Mouse (Mus musculus) urinary bladder, postnatal 10 days (tissue): ENCODE measurements at regions not wholly inside any gene's neighbourhood (a gene's known extent, or its start where the extent isn't known, plus 50 kb on each side); places are given as distances from the start of the nearest gene placed in this dataset.

Experiments used
- DNase-seq: peaks from one replicate; pipeline ENCODE4 v3.0.0; 2022; ENCODE audit warnings: low spot score

DNA sequence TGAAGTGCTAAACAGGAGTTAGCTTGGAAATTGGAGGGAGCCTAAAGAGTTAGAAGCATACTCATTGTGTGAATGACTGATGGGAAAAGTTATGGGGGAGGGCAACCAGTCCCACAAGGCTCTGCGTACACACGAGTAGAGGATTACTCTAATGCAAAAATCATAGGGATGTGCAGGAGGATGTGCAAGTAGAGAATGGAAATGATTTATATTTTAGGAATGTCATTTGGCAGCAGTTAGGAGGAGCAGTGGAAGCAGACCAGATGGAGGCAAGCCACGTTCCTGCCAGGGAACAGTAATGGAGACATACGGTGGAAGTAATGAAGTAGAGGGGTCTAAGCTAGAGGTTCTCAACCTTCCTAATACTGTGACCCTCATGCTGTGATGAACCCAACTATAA, 194.1 kb upstream of the Arhgap24 start:
- no peak for DNase-seq

DNA sequence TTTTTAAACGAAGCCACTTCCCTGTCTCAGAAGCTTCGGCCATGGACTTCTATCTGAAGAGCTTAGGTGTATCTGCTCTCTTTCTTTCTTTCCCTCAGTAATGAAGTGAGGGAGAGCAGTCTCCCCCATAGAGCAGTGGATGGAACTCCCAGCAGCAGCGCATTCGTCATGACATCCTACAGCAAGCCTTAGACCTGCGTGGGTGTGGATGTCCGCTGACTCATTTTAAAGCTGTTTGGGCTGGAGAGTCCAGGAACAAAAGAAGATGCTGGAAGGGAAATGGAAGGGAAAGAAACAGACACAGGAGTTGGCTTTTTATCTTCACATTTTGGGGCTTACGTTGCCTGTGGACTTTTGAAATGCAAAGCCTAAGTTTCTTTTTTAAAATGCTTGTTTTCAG, 190.3 kb upstream of the Arhgap24 start:
- no peak for DNase-seq

DNA sequence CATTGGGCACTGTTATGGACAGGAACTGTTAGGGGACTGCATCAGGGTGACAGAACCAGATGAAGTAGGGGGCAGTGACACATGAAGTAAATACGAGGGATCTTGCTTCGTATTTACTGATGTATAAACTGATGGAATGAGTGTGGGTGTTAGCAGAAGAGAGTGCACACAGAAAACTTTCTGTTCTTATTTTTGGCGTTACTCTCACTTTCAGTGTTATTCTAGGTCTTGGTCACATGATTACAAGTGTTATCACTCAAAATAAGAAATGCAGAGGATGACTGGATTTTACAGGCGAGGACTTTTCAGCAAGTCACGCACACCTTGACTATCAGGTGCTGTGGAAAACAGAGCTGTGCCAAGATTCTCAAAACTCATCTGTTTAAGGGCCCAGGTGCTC, 185.6 kb upstream of the Arhgap24 start:
- no peak for DNase-seq

DNA sequence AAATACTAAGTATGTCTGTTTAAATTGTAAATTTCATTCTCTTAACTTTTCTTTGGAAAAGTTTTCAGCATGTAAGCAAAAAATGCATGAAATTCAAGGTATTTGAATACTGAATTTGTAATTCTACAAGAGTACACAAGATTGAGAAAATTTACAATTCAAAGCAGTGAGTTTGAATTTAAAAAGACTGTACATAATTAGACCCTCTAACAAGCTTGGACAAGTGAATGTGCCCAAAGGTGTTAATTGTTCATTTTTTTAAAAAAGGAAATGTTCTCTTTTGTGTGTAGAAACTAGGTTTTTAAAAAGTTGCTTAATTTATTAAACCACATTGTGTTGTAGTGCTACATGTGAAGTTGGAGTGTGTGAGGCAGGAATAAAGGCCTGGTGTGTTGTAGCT, 174.9 kb upstream of the Arhgap24 start:
- DNase-seq = no peak

DNA sequence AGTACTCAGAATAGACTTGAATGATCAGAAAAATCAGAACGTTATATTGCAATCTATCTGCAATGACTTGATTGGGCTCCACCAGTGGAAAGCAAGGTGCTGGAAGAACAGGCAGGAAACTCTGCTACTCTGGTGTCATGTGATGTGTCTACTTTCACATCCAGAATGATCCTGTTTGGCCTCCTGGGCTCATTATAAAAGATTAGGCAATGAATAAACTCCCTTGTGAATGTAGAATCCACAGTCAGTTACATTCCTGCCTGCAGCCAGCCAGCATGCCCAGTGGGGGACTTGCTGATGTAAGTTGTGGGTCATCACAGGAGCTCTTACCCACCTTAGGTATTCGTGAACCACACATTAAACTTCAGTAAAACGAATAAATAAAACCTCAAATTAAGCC, 174.5 kb upstream of the Arhgap24 start:
- DNase-seq = no peak

DNA sequence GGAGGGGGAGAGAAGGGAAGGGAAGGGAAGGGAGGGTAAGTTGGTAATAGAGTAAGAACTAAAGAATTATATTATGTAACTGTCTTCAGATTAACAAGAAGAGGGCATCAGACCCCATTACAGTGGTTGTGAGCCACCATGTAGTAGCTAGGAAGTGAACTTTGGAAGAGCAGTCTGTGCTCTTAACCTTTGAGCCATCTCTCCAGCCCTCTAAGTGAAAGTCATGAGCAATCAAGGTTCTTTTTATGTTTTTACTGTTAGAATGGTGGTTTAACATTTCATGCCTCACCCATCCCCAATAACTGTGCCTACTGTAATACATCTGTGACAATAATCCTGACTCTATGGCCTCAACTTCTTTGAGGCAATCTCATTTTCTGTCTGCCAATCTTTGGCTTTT, 169.6 kb upstream of the Arhgap24 start:
- no peak for DNase-seq

DNA sequence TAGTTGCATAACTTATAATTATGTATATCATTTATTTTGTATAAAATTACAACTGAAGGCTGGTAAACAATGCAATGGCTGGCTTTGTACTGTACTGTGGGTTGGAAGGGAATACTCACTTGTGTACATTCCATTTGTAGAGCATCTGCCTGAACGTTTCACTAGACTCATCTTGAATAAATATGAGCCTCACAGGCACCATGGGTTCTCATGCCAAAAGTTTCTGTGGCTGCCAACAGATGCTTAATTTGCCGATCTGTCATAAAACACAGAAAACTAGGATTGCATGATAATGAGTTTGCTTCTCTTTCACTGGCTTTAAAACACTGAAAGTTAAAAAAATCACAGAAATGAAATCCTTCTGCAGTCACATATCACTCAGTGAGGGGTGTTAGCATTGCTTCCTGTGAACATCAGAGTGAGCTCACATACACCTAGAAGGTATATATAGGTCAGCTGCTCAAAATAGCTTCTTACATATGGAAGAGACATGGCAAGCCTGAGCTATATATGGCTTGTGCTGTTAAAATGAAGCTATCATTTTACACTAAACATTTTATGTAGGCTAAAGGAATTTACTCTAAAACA, 152.9 kb upstream of the Arhgap24 start:
- DNase-seq = no peak

DNA sequence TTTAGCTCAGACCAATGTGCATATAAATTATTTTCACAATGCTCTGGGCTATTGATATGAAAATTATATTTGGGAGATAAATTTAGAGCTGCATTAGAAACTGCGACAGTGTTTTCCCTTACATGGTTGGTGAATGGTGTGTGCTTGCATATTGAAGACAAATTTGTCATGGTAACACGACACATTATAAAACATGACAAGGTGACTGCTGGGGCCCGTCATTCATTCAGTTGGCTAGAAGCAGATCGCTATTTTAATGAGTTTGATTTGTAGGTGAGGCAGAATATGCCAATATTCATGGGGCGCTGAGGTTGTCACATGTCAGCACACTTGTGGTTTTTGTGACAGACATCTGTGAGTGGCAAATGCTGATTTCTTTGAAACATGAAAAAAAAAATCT, 147.3 kb upstream of the Arhgap24 start:
- no peak for DNase-seq

DNA sequence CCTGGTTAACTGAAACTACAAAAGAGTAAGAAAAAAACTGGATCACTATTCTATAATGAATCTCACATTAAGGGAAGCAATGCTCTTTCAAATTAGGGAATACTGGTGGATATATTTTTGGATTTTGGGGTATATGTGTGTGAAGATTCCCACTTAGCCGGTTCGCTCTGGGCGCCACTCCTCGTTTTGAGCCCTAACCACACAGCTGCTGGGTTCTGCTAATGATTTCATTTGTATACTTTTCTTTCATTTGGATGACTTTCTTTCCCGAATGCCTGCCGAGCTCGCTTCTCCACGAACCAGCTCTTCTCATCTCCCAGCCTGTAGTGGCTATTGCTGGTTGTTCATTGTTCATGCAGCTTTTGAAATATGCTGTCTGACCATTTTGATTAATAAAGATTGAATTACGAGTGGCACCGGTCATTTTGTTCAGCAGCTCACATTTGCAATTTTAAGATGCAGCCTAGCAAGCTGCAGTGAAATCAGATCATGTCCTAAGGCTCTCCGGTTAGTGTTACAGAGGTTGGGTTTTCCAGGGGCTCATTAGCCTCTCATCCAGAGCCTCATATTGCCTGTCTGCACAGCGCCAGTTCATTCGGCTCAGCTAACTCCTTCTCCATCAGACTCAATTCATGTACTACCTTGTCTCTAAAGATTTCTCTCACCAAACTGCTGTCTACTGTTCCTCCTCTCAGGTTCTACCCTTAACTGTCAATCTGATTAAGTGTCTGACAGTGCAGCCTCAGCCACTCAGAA, 146.6 kb upstream of the Arhgap24 start:
- DNase-seq = no peak

DNA sequence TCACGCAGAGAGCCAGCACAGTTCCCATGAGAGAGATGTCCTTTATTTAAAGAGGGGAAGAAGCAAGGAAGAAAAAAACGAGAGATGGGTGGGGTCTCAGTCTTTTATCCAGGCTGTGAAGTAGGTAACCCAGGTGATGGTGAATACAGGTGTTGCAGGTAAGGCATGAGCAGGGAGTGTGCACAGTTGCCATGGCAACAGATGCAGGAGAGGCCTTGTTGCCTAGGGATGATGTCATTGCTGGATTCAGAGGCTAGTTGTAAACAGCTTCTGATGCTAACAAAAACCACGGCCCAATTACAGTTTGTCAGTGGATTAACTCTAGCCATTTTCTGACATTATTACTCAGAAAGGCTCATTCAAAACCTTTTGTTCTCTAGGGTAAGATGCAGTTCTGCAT, 114.7 kb upstream of the Arhgap24 start:
- DNase-seq = no peak

DNA sequence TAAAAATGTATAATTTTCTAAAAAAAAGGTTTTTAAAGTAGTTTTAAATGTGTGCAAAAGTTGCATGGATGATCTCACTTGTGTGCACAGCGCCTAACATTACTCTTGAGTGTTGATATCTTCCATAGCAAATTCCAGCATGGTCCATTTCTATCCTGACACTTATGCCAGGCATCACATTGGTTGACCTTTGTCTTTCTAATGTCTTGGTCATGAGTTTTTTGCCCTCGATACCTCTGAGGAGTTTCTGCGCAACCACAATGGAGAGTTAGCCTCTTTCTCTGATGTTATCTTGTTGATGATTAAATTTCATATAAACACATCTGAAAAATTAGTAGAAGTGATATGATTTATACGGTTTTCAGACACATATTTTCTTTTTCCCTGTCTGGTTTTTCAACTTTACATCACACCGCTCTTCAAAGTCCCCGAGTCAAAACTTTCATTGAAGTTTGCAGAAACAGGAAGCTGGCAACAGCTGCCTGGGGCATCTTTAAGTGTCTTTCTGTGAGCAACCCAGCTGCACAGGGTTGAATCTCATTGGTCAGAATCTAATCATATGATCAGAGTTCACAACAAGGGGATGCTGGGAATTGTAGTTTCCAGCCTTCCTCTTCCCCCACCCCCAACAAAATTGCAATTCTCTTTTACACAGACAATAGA, 107.8 kb upstream of the Arhgap24 start:
- no peak for DNase-seq

DNA sequence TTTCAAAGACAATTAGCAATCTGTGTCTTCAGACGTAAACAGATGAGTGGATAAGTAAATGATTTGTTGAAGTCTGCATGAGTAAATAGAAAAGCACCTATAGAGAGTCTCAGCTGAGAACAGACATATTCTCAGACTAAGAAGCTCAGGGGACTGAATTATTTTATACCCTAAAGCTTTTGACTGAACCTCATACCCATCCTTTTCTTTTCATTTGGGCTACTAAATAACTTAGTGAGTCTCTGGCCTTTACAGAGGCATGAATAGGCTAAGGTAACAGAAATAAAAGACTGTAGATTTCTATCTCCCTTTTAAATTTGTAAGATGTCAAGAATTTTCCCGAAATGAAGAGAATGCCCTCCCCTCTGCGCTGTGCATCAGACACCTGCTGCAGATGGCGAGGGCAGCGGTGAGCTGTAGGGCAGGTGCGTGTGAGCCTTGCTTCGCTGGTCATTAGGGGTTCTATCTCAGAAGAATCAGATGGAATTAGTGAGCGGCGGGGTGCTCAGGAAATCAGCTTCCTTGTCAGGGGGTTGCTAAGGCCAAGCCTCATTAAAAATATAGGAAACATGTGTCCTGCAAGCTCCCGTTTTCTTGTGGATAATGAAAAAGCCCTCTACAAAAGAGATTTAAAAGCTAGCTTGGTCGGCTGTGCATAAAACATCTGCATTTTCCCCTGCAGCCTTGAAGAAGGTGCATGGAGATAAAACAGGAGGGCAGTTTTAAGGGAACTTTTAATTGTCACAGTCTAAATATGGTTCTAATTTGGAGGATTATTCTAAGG, 107.0 kb upstream of the Arhgap24 start:
- DNase-seq = no peak

DNA sequence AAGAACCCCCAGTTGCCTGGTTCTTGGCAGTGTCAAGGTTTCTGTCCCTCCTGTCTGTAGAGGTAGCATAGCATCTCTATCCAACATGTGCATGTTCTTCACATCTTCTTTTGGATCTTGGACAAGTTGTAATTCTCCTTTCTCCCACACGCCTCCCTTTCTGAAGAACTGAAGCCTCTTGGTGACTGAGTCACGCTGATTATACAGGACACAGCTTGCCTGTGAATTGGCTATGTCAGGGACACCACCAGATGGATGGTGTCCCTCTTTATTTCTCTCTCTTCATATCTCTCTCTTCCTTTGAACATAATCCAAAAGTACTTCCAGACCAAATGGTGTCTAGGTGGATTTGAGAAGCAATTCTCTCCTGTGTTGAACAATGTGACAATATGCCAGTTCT, 105.9 kb upstream of the Arhgap24 start:
- no peak for DNase-seq

DNA sequence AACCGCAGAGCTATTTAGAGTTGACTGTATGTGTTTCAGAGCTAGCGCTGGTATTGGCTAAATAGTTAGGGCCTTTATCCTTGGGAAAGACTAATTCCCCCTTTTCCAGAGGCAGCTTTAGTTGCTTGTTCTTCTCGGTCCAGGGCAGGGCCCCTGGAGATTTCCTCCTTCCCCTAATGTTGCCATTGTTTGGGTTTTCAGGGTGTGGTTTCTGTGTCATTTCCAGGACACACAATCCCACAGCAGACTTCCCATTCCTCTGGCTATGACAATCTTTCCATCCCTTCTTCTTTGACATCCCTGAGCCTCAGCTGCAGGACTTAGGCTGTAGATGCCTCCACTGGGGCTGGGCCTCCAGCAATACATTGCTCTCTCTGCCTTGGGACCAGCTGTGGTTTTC, 87.2 kb upstream of the Arhgap24 start:
- DNase-seq = no peak

DNA sequence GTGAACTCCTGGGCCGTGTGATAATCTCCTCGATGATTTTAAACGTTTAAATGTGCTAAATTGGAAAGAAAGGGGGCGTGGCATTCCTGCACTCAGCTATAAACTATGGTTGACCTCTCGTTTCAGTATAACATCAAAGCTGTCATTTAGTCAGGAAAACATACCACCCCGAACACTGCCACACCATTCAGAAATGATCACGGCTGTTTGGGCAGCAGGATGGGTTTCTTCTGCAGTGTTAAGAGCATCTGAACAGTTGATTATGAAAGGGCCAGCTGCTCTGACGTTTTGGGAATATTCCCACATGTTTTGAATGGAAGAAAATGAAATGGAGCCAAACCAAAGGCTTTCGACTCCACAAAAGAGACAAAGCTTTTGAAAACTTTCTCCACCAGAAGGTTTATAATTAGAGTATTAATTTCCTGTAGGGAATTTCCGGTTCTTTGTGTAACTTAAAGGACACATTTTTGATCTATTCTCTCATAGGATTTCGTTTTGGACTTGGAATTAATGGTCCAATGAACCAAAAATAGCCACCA, 85.5 kb upstream of the Arhgap24 start:
- no peak for DNase-seq

DNA sequence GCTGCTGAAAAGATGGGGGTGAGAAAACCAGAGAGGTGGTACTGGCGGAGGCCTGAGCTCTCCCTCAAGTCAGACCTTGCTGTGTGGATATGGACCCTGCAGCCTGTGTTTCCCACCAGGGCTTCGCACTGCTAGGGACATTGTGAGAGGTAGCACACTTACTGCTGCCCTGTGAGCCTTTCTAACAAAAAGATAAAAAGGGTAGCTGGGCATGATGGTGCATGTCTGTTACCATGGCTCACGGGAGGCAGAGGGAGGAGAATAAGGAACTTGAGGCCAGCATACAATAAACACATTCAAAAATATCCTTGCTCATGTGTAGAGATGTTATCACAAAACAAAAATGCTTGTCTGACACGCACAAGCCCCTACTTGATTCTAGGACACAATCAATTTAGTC, 82.2 kb upstream of the Arhgap24 start:
- no peak for DNase-seq

DNA sequence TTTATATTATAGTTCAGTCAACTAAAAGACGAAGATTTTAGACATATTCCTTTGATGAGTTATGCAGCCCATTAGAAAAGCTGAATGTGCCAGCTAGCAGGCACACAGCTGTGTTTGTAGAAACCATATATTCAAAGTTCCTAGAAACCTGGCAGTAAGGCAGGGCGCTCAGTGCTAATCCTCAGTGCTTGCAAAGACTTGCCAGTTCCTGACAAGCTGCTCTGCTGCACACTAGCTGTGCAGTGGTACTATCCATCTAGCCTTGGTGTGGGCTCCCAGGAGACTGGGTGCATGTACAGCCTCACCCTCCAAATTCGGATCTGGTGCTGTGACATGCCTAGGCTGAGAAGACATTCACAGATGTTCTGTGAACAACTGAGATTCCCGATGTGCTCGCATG, 63.5 kb upstream of the Arhgap24 start:
- DNase-seq = no peak

DNA sequence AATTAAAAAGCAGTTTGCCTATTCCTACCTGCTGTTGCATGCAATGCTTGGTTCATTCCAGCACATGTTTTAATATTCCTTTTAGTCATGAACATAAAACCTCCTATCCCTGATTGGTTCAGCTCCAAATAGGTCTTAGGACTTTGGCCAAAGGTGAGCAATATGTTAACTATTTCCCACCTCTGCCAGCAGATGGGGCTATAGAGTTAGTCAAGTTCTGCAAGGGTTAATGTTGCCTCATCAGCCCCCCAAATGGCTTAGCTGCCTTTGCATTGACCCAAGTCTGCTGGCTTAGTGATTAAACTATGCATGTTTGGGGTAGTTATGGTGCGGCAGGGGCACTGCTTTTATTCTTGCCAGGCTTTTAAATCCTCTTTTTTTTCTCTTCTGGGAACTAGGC, 62.1 kb upstream of the Arhgap24 start:
- no peak for DNase-seq

DNA sequence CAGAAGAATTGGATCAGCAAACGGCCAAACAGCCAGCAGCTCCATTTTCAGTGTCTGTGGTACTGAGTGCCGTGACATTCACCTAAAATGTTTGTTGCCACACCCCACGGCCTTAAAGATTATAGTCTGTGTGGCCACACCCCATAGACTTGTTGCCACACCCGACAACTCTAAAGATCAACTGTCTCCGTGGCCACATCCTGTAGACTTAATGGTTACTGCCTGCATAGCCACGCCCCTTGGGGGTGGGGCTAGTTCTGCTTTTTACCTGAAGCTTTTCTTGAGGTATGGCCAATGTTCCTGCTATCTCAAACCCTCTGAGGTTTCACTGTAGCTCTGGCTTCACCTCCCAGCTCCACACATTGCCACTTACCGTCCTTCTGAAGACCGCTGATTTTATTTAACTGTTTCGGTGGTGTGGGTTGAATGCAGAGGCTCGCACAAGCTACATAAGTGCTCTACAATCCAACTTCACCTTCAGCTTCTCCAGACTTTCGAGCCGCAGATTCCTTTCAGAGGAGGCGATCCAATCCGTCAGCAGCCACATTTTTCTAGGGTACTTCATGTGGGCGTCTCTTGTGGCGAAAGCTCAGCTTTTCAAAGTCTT, 56.5 kb upstream of the Arhgap24 start:
- DNase-seq = no peak

DNA sequence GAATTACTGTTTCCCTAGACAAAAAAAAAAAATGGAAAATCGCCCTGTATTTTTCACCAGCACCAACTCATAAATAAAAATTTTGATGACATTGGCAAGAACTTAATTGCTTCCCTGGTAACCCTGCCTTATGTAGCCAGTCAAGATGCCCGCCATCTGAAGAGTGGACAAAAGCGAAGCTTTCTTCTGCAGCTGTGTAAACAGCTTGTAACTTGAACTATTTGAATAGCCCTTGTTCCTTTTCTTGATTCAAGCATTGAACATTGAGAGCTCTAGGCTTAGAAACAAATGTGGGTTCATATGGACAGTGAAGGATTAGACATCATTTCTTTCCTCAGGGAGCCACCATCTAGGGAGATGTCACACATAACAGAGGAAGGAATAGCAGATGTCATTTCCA, 52.9 kb upstream of the Arhgap24 start:
- DNase-seq = no peak
